Mouse (Mus musculus) adrenal gland, adult (tissue): ENCODE data around the gene Pomt2.

Experiments
- DNase-seq, 2 experiments: peaks; one replicate each; pipeline ENCODE4 v3.0.0; 2022 to 2023; ENCODE audit warnings: low spot score in 1 of 2; ENCODE audit not compliant: inconsistent age in 2 of 2

Gene Pomt2

GRCm38 (mm10) chr12:87147395-87148089 is at the start of gene Pomt2:
TSS of gene Pomt2 (minus strand) at chr12:87147968.
- peak; percentile 97 to 98 for DNase-seq

- no peak for DNase-seq
These were observed 48.5 kb upstream of the Pomt2 start for GRCm38 (mm10) chr12:87196310-87196709.

- no peak for DNase-seq
These were observed 47.3 kb upstream of the Pomt2 start for GRCm38 (mm10) chr12:87195069-87195468.

GRCm38 (mm10) chr12:87193008-87193407 is 45.2 kb upstream of the Pomt2 start:
- no peak for DNase-seq

- peak; percentile 80 to 90 for DNase-seq
These were observed 29.9 kb upstream of the Pomt2 start for GRCm38 (mm10) chr12:87177631-87178030.

- no peak for DNase-seq
These were observed 27.6 kb upstream of the Pomt2 start for GRCm38 (mm10) chr12:87175194-87175946.

GRCm38 (mm10) chr12:87160815-87161214 is 13.0 kb upstream of the Pomt2 start:
- DNase-seq = no peak

GRCm38 (mm10) chr12:87160310-87160709 is 12.5 kb upstream of the Pomt2 start:
- DNase-seq = no peak

GRCm38 (mm10) chr12:87158099-87158498 is 10.3 kb upstream of the Pomt2 start:
- DNase-seq = no peak

GRCm38 (mm10) chr12:87157361-87157760 is 9.6 kb upstream of the Pomt2 start:
- DNase-seq = no peak

GRCm38 (mm10) chr12:87154448-87154847 is 6.7 kb upstream of the Pomt2 start:
- peak in 1 of 2 experiments; percentile 82 for DNase-seq

- no peak for DNase-seq
These were observed 1.7 kb upstream of the Pomt2 start for GRCm38 (mm10) chr12:87149471-87149870.

GRCm38 (mm10) chr12:87148136-87148535 is 368 bp upstream of the Pomt2 start:
- no peak for DNase-seq

GRCm38 (mm10) chr12:87146966-87147365 is 802 bp downstream of the Pomt2 start, which contains the start of gene Gstz1:
TSS of gene Gstz1 (plus strand) at chr12:87147165.
- peak; percentile 90 to 96 for DNase-seq

- no peak for DNase-seq
These were observed 5.6 kb downstream of the Pomt2 start for GRCm38 (mm10) chr12:87142156-87142555.

- no peak for DNase-seq
These were observed 9.0 kb downstream of the Pomt2 start for GRCm38 (mm10) chr12:87138768-87139167.

GRCm38 (mm10) chr12:87138342-87138701 is 9.4 kb downstream of the Pomt2 start:
- DNase-seq = no peak

- no peak for DNase-seq
These were observed 10.1 kb downstream of the Pomt2 start for GRCm38 (mm10) chr12:87137439-87138341.

- no peak for DNase-seq
These were observed 15.0 kb downstream of the Pomt2 start for GRCm38 (mm10) chr12:87132784-87133183.

- no peak for DNase-seq
These were observed 15.6 kb downstream of the Pomt2 start for GRCm38 (mm10) chr12:87132210-87132609.

GRCm38 (mm10) chr12:87131619-87132018 is 16.1 kb downstream of the Pomt2 start:
- DNase-seq = peak; percentile 29 to 86
